Mouse (Mus musculus) lung, embryonic 16.5 days (tissue): ENCODE measurements around the gene Dlgap1. TPM values are rescaled to one million over a fixed set of nuclear protein-coding genes. Genes with fewer than 3 reads are reported as not detected.

Experiments
- ATAC-seq: fragments of 200-750 bp; cut with Nextera tagmentation; 2 replicates; pipeline ENCODE4 v1.8.0; 2017; ENCODE audit warnings: low read depth, mild to moderate bottlenecking, moderate library complexity
- H3K27ac ChIP-seq: fragments of 300-500 bp; sonication (generic); 2 replicates; pipeline ENCODE4 v1.5.1; 2014; ENCODE audit warnings: mild to moderate bottlenecking, control low read depth, low read length
- H3K27me3 ChIP-seq: fragments of 300-500 bp; sonication (generic); 2 replicates; pipeline ENCODE4 v1.6.1; 2014; ENCODE audit warnings: low read depth, low read length, mixed read lengths; ENCODE audit not compliant: control insufficient read depth, insufficient read depth
- H3K36me3 ChIP-seq: fragments of 300-500 bp; sonication (generic); 2 replicates; pipeline ENCODE4 v1.6.1; 2014; ENCODE audit warnings: low read length; ENCODE audit not compliant: control insufficient read depth, insufficient read depth
- H3K4me1 ChIP-seq: fragments of 300-500 bp; sonication (generic); replicated peaks from 2 replicates; pipeline ENCODE4 v1.6.1; 2014; ENCODE audit warnings: low read length, mixed read lengths; ENCODE audit not compliant: control insufficient read depth, insufficient read depth
- H3K4me2 ChIP-seq: fragments of 300-500 bp; sonication (generic); 2 replicates; pipeline ENCODE4 v1.6.1; 2014; ENCODE audit warnings: low read depth, low read length, control low read depth
- H3K4me3 ChIP-seq: fragments of 300-500 bp; sonication (generic); 2 replicates; pipeline ENCODE4 v1.5.1; 2014; ENCODE audit warnings: mild to moderate bottlenecking, low read length, control low read depth
- H3K9ac ChIP-seq: fragments of 300-500 bp; sonication (generic); 2 replicates; pipeline ENCODE4 v1.6.1; 2014; ENCODE audit warnings: low read length, control low read depth
- H3K9me3 ChIP-seq: fragments of 300-500 bp; sonication (generic); 2 replicates; pipeline ENCODE4 v1.6.1; 2016; ENCODE audit warnings: low read length; ENCODE audit not compliant: control insufficient read depth
- WGBS: fragments of 180-500 bp; shearing (Covaris S2); extraction: QIAGEN DNeasy Blood & Tissue Kit; methylation state at CpG from one replicate; pipeline ENCODE4 v1.1.7; 2014; 5-methylcytosine and 5-hydroxymethylcytosine counted together
- polyA plus RNA-seq: library from polyadenylated mRNA; unstranded; fragments of >200 nt; fragmentation: Nextera tagmentation; extraction: Ambion mirVana; gene quantifications from 2 replicates; pipeline ENCODE4 v1.2.1, GENCODE M21; 2015

Gene Dlgap1
- polyA plus RNA-seq, 1 experiment from 2014 or later = 0.70 TPM

- Histone ChIP-seq H3K4me3 (peak overlapping the region; percentile 66), H3K27ac (peak overlapping the region; percentile 97), H3K9ac (peak overlapping the region; percentile 82), H3K36me3 (peaks cover under 1% of the 10 kb centered on the region), H3K4me2 (peak overlapping the region; percentile 90), H3K9me3 (no peaks in the 10 kb centered on the region), H3K27me3 (no peaks in the 10 kb centered on the region), H3K4me1 (peaks cover 29% of the 10 kb centered on the region)
- ATAC-seq = peak; percentile 23
- under 1% methylated on average over 33 of the region's 33 CpGs for WGBS
These were observed 880.7 kb downstream of the Dlgap1 start for GRCm38 (mm10) chr17:70849399-70850232.

- WGBS = under 1% methylated on average over 40 of the region's 40 CpGs
- peak overlapping the region; percentile 90 for H3K4me2 ChIP-seq
- no peaks in the 10 kb centered on the region for H3K36me3 ChIP-seq
- H3K9ac ChIP-seq = peak overlapping the region; percentile 82
- H3K9me3 ChIP-seq = no peaks in the 10 kb centered on the region
- peak overlapping the region; percentile 66 for H3K4me3 ChIP-seq
- H3K27me3 ChIP-seq = no peaks in the 10 kb centered on the region
- peak overlapping the region; percentile 97 for H3K27ac ChIP-seq
- H3K4me1 ChIP-seq = peaks cover 21% of the 10 kb centered on the region
- no peak for ATAC-seq
These were observed 881.5 kb downstream of the Dlgap1 start for GRCm38 (mm10) chr17:70850233-70850995.

- peak overlapping the region; percentile 66 for H3K4me3 ChIP-seq
- H3K36me3 ChIP-seq = no peaks in the 10 kb centered on the region
- peak overlapping the region; percentile 97 for H3K27ac ChIP-seq
- H3K9me3 ChIP-seq = no peaks in the 10 kb centered on the region
- peaks cover 13% of the 10 kb centered on the region for H3K4me1 ChIP-seq
- H3K9ac ChIP-seq = peak overlapping the region; percentile 82
- no peaks in the 10 kb centered on the region for H3K27me3 ChIP-seq
- peak overlapping the region; percentile 90 for H3K4me2 ChIP-seq
- ATAC-seq = peak; percentile 58
- WGBS = under 1% methylated on average over 51 of the region's 54 CpGs
These were observed 882.4 kb downstream of the Dlgap1 start for GRCm38 (mm10) chr17:70850996-70851991.

- under 1% methylated on average over 29 of the region's 29 CpGs for WGBS
These were observed 883.3 kb downstream of the Dlgap1 start for GRCm38 (mm10) chr17:70852011-70852685.

GRCm38 (mm10) chr17:70852686-70853386 lies 884.0 kb downstream of the Dlgap1 start:
- Histone ChIP-seq H3K9me3 (no peaks in the 10 kb centered on the region), H3K36me3 (no peaks in the 10 kb centered on the region), H3K4me3 (peak overlapping the region; percentile 66), H3K27ac (peak overlapping the region; percentile 97), H3K4me1 (peaks cover 9% of the 10 kb centered on the region), H3K4me2 (peak overlapping the region; percentile 90), H3K9ac (peak overlapping the region; percentile 82), H3K27me3 (no peaks in the 10 kb centered on the region)
- peak; percentile 68 for ATAC-seq
- under 1% methylated on average over 50 of the region's 51 CpGs for WGBS

More at GRCm38 (mm10) chr17:70852011-70852685, 883.3 kb downstream of the Dlgap1 start:
- Histone ChIP-seq H3K9me3 (no peaks in the 10 kb centered on the region), H3K9ac (peak overlapping the region; percentile 82), H3K4me2 (peak overlapping the region; percentile 90), H3K27me3 (no peaks in the 10 kb centered on the region), H3K27ac (peak overlapping the region; percentile 97), H3K4me1 (peaks cover 9% of the 10 kb centered on the region), H3K36me3 (no peaks in the 10 kb centered on the region), H3K4me3 (peak overlapping the region; percentile 66)
- ATAC-seq = no peak

GRCm38 (mm10) chr17:70853436-70853905 lies 884.6 kb downstream of the Dlgap1 start, which contains the start of gene Tgif1:
Gene Tgif1 (minus strand): TSS chr17:70853546.
- Histone ChIP-seq H3K27me3 (no peaks in the 10 kb centered on the region), H3K9me3 (no peaks in the 10 kb centered on the region), H3K27ac (peak within 1 kb of the TSS; percentile 97), H3K36me3 (no peaks in the 10 kb centered on the region), H3K9ac (peak within 1 kb of the TSS; percentile 82), H3K4me1 (peaks cover 9% of the 10 kb centered on the region), H3K4me3 (peak within 1 kb of the TSS; percentile 66), H3K4me2 (peak within 1 kb of the TSS; percentile 90)
- peak; percentile 21 for ATAC-seq
- WGBS = 0% methylated on average over 29 of the region's 29 CpGs

GRCm38 (mm10) chr17:70854021-70854420 lies 885.1 kb downstream of the Dlgap1 start:
- no peaks in the 10 kb centered on the region for H3K27me3 ChIP-seq

More at GRCm38 (mm10) chr17:70854021-70854420, 885.1 kb downstream of the Dlgap1 start:
- H3K4me3 ChIP-seq = peak overlapping the region; percentile 66
- ATAC-seq = no peak
- H3K9me3 ChIP-seq = no peaks in the 10 kb centered on the region
- peaks cover 9% of the 10 kb centered on the region for H3K4me1 ChIP-seq
- H3K27ac ChIP-seq = peak overlapping the region; percentile 97
- peak overlapping the region; percentile 90 for H3K4me2 ChIP-seq
- 17% methylated on average over 6 of the region's 6 CpGs for WGBS
- no peaks in the 10 kb centered on the region for H3K36me3 ChIP-seq
- H3K9ac ChIP-seq = peak overlapping the region; percentile 82
